Mouse (Mus musculus) spleen, adult 2 months (tissue): Measurements from ENCODE around the gene Gm49673. TPM values are rescaled to one million over a fixed set of nuclear protein-coding genes. Genes with fewer than 3 reads are reported as not detected.
"Not testable (repeated sequence)": the region's sequence is repeated elsewhere in the genome, so short reads cannot be mapped to it uniquely, and the experiment has no call there.

Source experiments
- DNase-seq, 2 experiments: peaks; one replicate each; pipeline versions ENCODE4 v3.0.0 to v3.0.0-alpha.2; 2012 to 2021; ENCODE audit warnings: low spot score in 2 of 2, low read depth in 1 of 2
- H3K27ac ChIP-seq: fragments of 200-500 bp; 2 replicates; pipeline ENCODE4 v1.5.1; 2012; ENCODE audit warnings: low read length, inconsistent platforms; ENCODE audit not compliant: insufficient read depth
- H3K27me3 ChIP-seq: fragments of 200-500 bp; 2 replicates; pipeline ENCODE4 v1.6.1; 2012; ENCODE audit warnings: mild to moderate bottlenecking, moderate library complexity, low read length, inconsistent platforms; ENCODE audit not compliant: control insufficient read depth, insufficient read depth
- H3K36me3 ChIP-seq: fragments of 200-500 bp; 2 replicates; pipeline ENCODE4 v1.6.1; 2012; ENCODE audit warnings: mild to moderate bottlenecking, low read length, inconsistent platforms; ENCODE audit not compliant: control insufficient read depth, insufficient read depth
- H3K4me1 ChIP-seq: fragments of 200-500 bp; 2 replicates; pipeline ENCODE4 v1.6.1; 2011; ENCODE audit warnings: inconsistent platforms; ENCODE audit not compliant: control insufficient read depth, insufficient read depth, insufficient read length
- H3K4me3 ChIP-seq: fragments of 200-500 bp; 2 replicates; pipeline ENCODE4 v1.5.1; 2011; ENCODE audit warnings: mild to moderate bottlenecking, inconsistent platforms; ENCODE audit not compliant: insufficient read depth, insufficient read length; ENCODE audit errors: extremely low read depth
- CTCF ChIP-seq: fragments of 200-500 bp; IDR thresholded peaks from 2 replicates; pipeline ENCODE4 v1.5.1; 2011; ENCODE audit warnings: mild to moderate bottlenecking, inconsistent platforms; ENCODE audit not compliant: insufficient read depth, insufficient read length, insufficient replicate concordance; ENCODE audit errors: extremely low read depth
- POLR2A ChIP-seq: fragments of 200-500 bp; IDR thresholded peaks from 2 replicates; pipeline ENCODE4 v1.6.1; 2011; ENCODE audit warnings: low read depth, low read length, inconsistent platforms
- WGBS: fragments of 180-500 bp; shearing (Covaris S2); methylation state at CpG from one replicate; pipeline ENCODE4 v1.1.7; 2018; 5-methylcytosine and 5-hydroxymethylcytosine counted together
- polyA plus RNA-seq: library from polyadenylated mRNA; depleted of rRNA; stranded (reverse); fragments of >200 nt; gene quantifications from 2 replicates; pipeline ENCODE4 v1.2.3, GENCODE M21; 2012; rRNA removed

The Gm49673 gene
- 3.0 and 5.2 TPM in 2 replicates for polyA plus RNA-seq

DNA sequence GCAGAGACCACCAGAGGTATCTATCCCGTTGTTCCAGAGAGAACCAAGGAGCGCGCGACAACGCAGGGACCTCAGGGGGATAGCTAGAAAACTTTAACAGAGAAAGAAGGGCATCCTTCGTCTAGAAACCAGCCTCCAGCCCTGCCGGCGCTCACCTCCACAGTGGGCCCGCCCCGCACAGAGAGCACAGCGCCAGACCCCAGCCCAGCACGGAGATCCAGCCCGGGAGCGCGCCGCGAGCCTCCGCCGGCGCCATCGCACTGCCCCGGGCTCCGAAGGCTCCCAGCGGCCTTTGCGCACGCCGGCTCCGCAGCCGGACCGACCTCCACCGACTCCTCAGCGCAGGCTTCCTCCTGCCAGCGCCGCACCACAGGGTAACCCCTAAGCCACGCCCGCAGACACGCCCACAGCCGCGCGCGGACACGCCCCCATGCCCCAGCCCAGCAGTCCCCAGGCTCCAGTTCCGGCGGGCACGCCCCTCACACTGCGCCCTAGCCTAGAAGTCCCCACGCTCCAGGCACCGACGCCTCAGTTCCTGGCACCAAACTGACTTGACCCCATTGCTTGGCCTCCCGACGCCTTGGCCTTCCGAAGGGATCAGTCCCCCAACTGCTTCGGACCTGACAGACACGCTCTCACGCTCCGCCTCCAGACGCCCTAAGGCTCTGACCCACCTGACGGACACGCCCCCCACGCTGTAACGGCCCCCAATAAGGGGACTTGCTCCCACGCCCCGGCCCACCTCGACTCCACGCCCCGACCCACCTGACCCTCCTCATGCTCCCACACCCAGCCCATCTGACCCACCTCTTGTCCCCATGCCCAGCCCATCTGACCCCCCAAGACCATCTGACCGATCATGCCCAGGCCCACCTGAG lies at the start of gene Gm49673, which contains the start of gene Rnaset2a:
TSS of gene Gm49673 (minus strand) at position 350 of the 878 bp plus-strand sequence.
TSS of gene Rnaset2a (minus strand) at position 659 of the 878 bp plus-strand sequence.
- H3K36me3 ChIP-seq, H3K27me3 ChIP-seq, H3K4me1 ChIP-seq: not testable (repeated sequence)
- DNase-seq, result peak in 1 of 2 experiments; percentile 24
- H3K4me3 ChIP-seq, result peak within 1 kb of the TSS; percentile 61
- 2% methylated on average over 59 of the region's 67 CpGs for WGBS
- peak within 1 kb of the TSS; percentile 68 for H3K27ac ChIP-seq

DNA sequence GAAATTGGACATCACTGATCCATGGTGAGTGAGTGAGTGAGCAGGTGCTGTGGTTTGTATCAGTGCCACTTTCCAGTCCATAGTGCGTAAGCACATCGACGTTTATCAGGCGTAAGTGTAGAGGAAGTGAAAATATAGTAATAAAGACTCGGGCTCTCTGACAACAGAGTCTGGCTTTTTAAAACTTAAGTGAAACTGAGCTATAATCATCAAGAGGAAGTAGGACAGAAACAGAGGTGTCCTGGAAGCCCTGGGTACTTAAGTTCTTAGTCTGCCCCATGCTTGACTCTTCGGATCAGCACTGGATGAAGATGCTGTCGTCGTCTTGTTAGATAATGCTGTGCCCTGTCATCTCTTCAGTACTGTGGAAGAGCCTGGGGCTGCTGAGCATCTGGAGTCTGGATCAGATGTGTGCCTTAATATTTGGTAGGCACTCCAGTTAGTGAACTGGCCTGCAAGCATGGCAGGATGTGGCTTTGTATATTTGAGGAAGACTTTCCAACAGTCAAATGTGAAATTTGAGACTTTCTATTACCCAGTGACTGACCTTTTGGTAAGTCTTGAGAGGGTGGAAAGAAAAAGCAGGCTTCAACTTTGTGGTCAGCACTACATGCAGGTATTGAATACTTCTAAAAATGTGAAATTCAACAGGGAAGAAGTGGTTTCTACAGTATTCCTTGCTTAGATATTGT lies 48.2 kb upstream of the Gm49673 start:
- Histone ChIP-seq H3K4me3 (peak overlapping the region; percentile 24; the same call in 1 of the 2 replicates), H3K27me3 (no peaks in the 10 kb centered on the region), H3K27ac (peak overlapping the region; percentile 95), H3K4me1 (peaks cover 20% of the 10 kb centered on the region; the same call in 1 of the 2 replicates), H3K36me3 (peaks cover 18% of the 10 kb centered on the region)
- peak; percentile 46 to 83 for DNase-seq
- TF ChIP-seq CTCF (no peak), POLR2A (no peak)
- WGBS, result 22% methylated on average over 8 of the region's 8 CpGs

DNA sequence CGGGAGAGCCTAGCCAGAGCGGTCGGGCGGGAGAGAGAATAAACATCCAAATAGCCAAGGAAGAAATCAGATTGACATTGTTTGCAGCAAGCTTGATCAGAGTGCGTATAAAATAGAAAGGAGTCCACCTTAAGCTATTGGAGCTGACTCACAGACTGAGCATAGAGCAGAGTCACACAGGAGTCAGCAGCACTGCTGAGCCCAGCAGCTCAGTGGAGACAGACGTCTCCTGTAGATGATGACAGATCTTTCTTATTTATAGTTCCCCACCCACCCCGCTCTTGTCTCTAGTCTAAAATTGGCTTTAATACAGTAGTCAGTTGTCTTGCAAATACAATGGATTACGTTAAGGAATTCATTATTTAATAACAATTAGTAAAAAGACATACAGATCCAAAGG lies 46.1 kb upstream of the Gm49673 start:
- no peak overlapping the region for H3K4me3 ChIP-seq
- no peaks in the 10 kb centered on the region for H3K27me3 ChIP-seq
- TF ChIP-seq CTCF, result no peak
- TF ChIP-seq POLR2A, result no peak
- peaks cover 33% of the 10 kb centered on the region for H3K36me3 ChIP-seq
- 91% methylated on average over 8 of the region's 8 CpGs for WGBS
- no peak overlapping the region for H3K27ac ChIP-seq
- no peak for DNase-seq
- H3K4me1 ChIP-seq, result peaks cover 13% of the 10 kb centered on the region; the same call in 1 of the 2 replicates

DNA sequence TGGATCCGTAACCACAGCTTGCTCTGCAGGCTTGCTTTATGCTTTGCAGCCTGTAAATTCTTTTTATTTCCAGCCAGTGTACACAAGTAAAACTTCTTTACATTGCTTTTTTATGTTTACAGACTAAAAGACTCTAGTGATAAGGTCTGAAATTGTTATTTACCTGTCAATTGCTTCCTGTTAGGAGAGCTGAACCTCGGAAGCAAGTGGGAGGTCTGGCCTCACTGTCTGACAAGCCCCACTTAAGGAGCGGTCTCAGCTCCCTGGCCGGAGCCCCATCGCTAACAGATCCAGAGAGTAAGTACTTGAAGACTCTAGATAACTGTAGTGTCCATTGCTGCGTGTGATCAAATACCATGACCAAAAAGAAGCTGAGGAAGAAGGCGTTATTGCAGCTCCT lies 36.6 kb upstream of the Gm49673 start:
- no peak for DNase-seq
- TF ChIP-seq POLR2A (no peak), CTCF (no peak)
- WGBS, result 89% methylated on average over 7 of the region's 7 CpGs
- Histone ChIP-seq H3K4me3 (no peak overlapping the region), H3K36me3 (peaks cover 49% of the 10 kb centered on the region), H3K27me3 (no peaks in the 10 kb centered on the region), H3K27ac (no peak overlapping the region), H3K4me1 (no peaks in the 10 kb centered on the region)

DNA sequence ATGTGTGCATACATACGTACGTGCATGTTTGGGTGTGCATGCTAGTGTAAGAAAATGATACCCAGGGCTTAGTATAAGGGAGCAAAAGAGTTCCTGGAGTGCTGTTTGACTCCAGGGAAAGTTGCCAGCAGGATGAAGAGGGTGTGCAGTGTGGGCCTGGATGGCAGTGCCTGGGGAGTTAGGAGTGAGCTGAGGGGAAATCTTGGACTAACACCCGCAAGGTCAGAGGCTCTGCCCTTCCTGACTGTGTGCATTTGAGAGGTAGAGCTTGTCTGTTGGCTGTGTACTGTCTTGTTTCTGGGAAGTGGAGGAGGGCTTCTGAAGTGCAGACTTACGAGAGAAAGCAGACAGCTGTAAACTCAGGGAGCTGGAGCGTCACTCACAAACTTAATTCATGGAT lies 36.2 kb upstream of the Gm49673 start:
- H3K27me3 ChIP-seq, result no peaks in the 10 kb centered on the region
- TF ChIP-seq POLR2A (no peak), CTCF (no peak)
- 94% methylated on average over 5 of the region's 5 CpGs for WGBS
- H3K4me3 ChIP-seq, result no peak overlapping the region
- DNase-seq, result no peak
- H3K27ac ChIP-seq, result no peak overlapping the region
- H3K4me1 ChIP-seq, result no peaks in the 10 kb centered on the region
- peaks cover 47% of the 10 kb centered on the region for H3K36me3 ChIP-seq

DNA sequence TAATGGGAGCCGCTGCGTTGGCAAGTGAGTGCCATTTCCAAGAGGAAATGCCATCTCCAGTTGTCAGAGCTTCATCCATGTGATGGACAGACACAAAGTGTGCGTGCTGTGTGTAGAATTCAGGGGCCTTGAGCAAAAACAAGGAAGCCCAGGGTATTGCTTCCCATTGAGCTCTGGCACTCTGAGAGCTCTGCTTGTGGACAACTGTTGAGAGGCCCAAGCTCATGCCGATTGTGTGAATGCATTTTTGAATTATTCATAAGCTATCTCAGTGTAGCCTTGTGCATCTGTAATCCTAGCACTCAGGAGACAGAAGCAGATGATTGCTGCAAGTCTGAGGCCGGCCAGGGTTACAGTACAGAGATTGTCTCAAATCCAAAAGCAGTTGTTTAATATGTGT lies 29.5 kb upstream of the Gm49673 start:
- Histone ChIP-seq H3K27ac (no peak overlapping the region), H3K4me3 (no peak overlapping the region), H3K36me3 (peaks cover 32% of the 10 kb centered on the region), H3K4me1 (no peaks in the 10 kb centered on the region), H3K27me3 (no peaks in the 10 kb centered on the region)
- TF ChIP-seq CTCF, result no peak
- TF ChIP-seq POLR2A, result no peak
- DNase-seq, result no peak
- 93% methylated on average over 5 of the region's 5 CpGs for WGBS
